Mouse (Mus musculus): Measurements from ENCODE around the gene Shbg. TPM values are rescaled to one million over a fixed set of nuclear protein-coding genes. Genes with fewer than 3 reads are reported as not detected.

Gene Shbg
- polyA plus RNA-seq (2016; fragmentation: Nextera tagmentation; extraction: Ambion mirVana), result not detected in 2 replicates

- Histone ChIP-seq H3K36me3 (replicated peaks) (no peaks in the 10 kb centered on the region), H3K27ac (replicated peaks) (no peak within 1 kb of the TSS), H3K4me1 (peaks cover 25% of the 10 kb centered on the region), H3K4me3 (no peak within 1 kb of the TSS), H3K9me3 (no peaks in the 10 kb centered on the region), H3K27me3 (replicated peaks; ENCODE audit: low read depth, poor library complexity, severe bottlenecking) (peaks cover 32% of the 10 kb centered on the region)
- 78% methylated on average over 5 of the region's 5 CpGs for WGBS
- no peak for DNase-seq (ENCODE audit: low spot score)
Observed at GRCm38 (mm10) chr11:69617805-69618204, at the start of gene Shbg. Gene Shbg (minus strand): TSS chr11:69617905.

GRCm38 (mm10) chr11:69666665-69667005 is 48.9 kb upstream of the Shbg start:
- no peaks in the 10 kb centered on the region for H3K9me3 ChIP-seq
- WGBS, result 91% methylated on average over 3 of the region's 3 CpGs
- DNase-seq (ENCODE audit: low spot score), result no peak
- peaks cover 84% of the 10 kb centered on the region for H3K36me3 ChIP-seq (replicated peaks)
- peaks cover 36% of the 10 kb centered on the region for H3K4me1 ChIP-seq
- H3K27ac ChIP-seq (replicated peaks), result no peak overlapping the region
- H3K27me3 ChIP-seq (replicated peaks; ENCODE audit: low read depth, poor library complexity, severe bottlenecking), result no peaks in the 10 kb centered on the region
- peak overlapping the region; percentile 26; the same call in 1 of the 2 replicates for H3K4me3 ChIP-seq

GRCm38 (mm10) chr11:69665961-69666664 is 48.4 kb upstream of the Shbg start, which contains the start of gene Cd68:
Gene Cd68 (minus strand): TSS chr11:69666153.
- peaks cover 79% of the 10 kb centered on the region for H3K36me3 ChIP-seq (replicated peaks)
- no peaks in the 10 kb centered on the region for H3K27me3 ChIP-seq (replicated peaks; ENCODE audit: low read depth, poor library complexity, severe bottlenecking)
- peak within 1 kb of the TSS; percentile 26 for H3K4me3 ChIP-seq
- no peaks in the 10 kb centered on the region for H3K9me3 ChIP-seq
- peak; percentile 34 for DNase-seq (ENCODE audit: low spot score)
- peaks cover 41% of the 10 kb centered on the region for H3K4me1 ChIP-seq
- 32% methylated on average over 7 of the region's 7 CpGs for whole genome bisulfite sequencing
- H3K27ac ChIP-seq (replicated peaks), result 0 out of 2 replicates have a peak within 1 kb of the TSS, but pooled peaks have one; percentile 3

GRCm38 (mm10) chr11:69665457-69665960 is 47.8 kb upstream of the Shbg start:
- 0 out of 2 replicates have a peak overlapping the region, but pooled peaks have one; percentile 3 for H3K27ac ChIP-seq (replicated peaks)
- WGBS, result 80% methylated on average over 9 of the region's 9 CpGs
- no peaks in the 10 kb centered on the region for H3K9me3 ChIP-seq
- H3K36me3 ChIP-seq (replicated peaks), result peaks cover 73% of the 10 kb centered on the region
- no peaks in the 10 kb centered on the region for H3K27me3 ChIP-seq (replicated peaks; ENCODE audit: low read depth, poor library complexity, severe bottlenecking)
- H3K4me1 ChIP-seq, result peaks cover 42% of the 10 kb centered on the region
- DNase-seq (ENCODE audit: low spot score), result peak; percentile 30
- peak overlapping the region; percentile 26 for H3K4me3 ChIP-seq

GRCm38 (mm10) chr11:69664841-69665240 is 47.1 kb upstream of the Shbg start:
- no peak for DNase-seq (ENCODE audit: low spot score)
- H3K27ac ChIP-seq (replicated peaks), result no peak overlapping the region; the same call in 1 of the 2 replicates
- H3K27me3 ChIP-seq (replicated peaks; ENCODE audit: low read depth, poor library complexity, severe bottlenecking), result no peaks in the 10 kb centered on the region
- H3K4me1 ChIP-seq, result peaks cover 35% of the 10 kb centered on the region
- H3K4me3 ChIP-seq, result peak overlapping the region; percentile 26; the same call in 1 of the 2 replicates
- H3K36me3 ChIP-seq (replicated peaks), result peaks cover 72% of the 10 kb centered on the region
- 96% methylated on average over 7 of the region's 7 CpGs for WGBS
- no peaks in the 10 kb centered on the region for H3K9me3 ChIP-seq

- WGBS, result 86% methylated on average over 6 of the region's 6 CpGs
- Histone ChIP-seq H3K27ac (replicated peaks) (peak overlapping the region; percentile 97; the same call in 1 of the 2 replicates), H3K4me1 (peaks cover 27% of the 10 kb centered on the region), H3K36me3 (replicated peaks) (peaks cover 72% of the 10 kb centered on the region), H3K9me3 (no peaks in the 10 kb centered on the region), H3K4me3 (peak overlapping the region; percentile 65; the same call in 1 of the 2 replicates), H3K27me3 (replicated peaks; ENCODE audit: low read depth, poor library complexity, severe bottlenecking) (no peaks in the 10 kb centered on the region)
- DNase-seq (ENCODE audit: low spot score), result no peak
Observed at GRCm38 (mm10) chr11:69663795-69664194, 46.1 kb upstream of the Shbg start.

- Histone ChIP-seq H3K36me3 (replicated peaks) (peaks cover 72% of the 10 kb centered on the region), H3K4me3 (peak overlapping the region; percentile 65), H3K4me1 (peaks cover 25% of the 10 kb centered on the region), H3K9me3 (no peaks in the 10 kb centered on the region), H3K27ac (replicated peaks) (peak overlapping the region; percentile 97), H3K27me3 (replicated peaks; ENCODE audit: low read depth, poor library complexity, severe bottlenecking) (no peaks in the 10 kb centered on the region)
- no peak for DNase-seq (ENCODE audit: low spot score)
- WGBS, result 70% methylated on average over 13 of the region's 13 CpGs
Observed at GRCm38 (mm10) chr11:69662967-69663671, 45.4 kb upstream of the Shbg start.

GRCm38 (mm10) chr11:69662213-69662966 is 44.7 kb upstream of the Shbg start, which contains the start of gene Mpdu1:
Gene Mpdu1 (minus strand): TSS chr11:69662642.
- peaks cover 72% of the 10 kb centered on the region for H3K36me3 ChIP-seq (replicated peaks)
- H3K4me3 ChIP-seq, result peak within 1 kb of the TSS; percentile 65
- no peaks in the 10 kb centered on the region for H3K27me3 ChIP-seq (replicated peaks; ENCODE audit: low read depth, poor library complexity, severe bottlenecking)
- H3K4me1 ChIP-seq, result peaks cover 25% of the 10 kb centered on the region
- no peaks in the 10 kb centered on the region for H3K9me3 ChIP-seq
- H3K27ac ChIP-seq (replicated peaks), result peak within 1 kb of the TSS; percentile 97
- under 1% methylated on average over 48 of the region's 48 CpGs for WGBS
- DNase-seq (ENCODE audit: low spot score), result peak; percentile 97

GRCm38 (mm10) chr11:69661221-69661881 is 43.6 kb upstream of the Shbg start:
- no peaks in the 10 kb centered on the region for H3K9me3 ChIP-seq
- 86% methylated on average over 3 of the region's 3 CpGs for WGBS
- DNase-seq (ENCODE audit: low spot score), result no peak
- no peaks in the 10 kb centered on the region for H3K27me3 ChIP-seq (replicated peaks; ENCODE audit: low read depth, poor library complexity, severe bottlenecking)
- H3K36me3 ChIP-seq (replicated peaks), result peaks cover 74% of the 10 kb centered on the region
- peaks cover 33% of the 10 kb centered on the region for H3K4me1 ChIP-seq
- H3K27ac ChIP-seq (replicated peaks), result peak overlapping the region; percentile 97
- peak overlapping the region; percentile 65 for H3K4me3 ChIP-seq

- no peak for DNase-seq (ENCODE audit: low spot score)
- no peaks in the 10 kb centered on the region for H3K9me3 ChIP-seq
- peaks cover 54% of the 10 kb centered on the region for H3K4me1 ChIP-seq
- peaks cover 74% of the 10 kb centered on the region for H3K36me3 ChIP-seq (replicated peaks)
- H3K27ac ChIP-seq (replicated peaks), result no peak overlapping the region
- 0 out of 2 replicates have a peak overlapping the region, but pooled peaks have one; percentile 11 for H3K4me3 ChIP-seq
- H3K27me3 ChIP-seq (replicated peaks; ENCODE audit: low read depth, poor library complexity, severe bottlenecking), result no peaks in the 10 kb centered on the region
- 83% methylated on average over 15 of the region's 15 CpGs for WGBS
Observed at GRCm38 (mm10) chr11:69657462-69657881, 39.8 kb upstream of the Shbg start.

GRCm38 (mm10) chr11:69656617-69657461 is 39.1 kb upstream of the Shbg start:
- H3K9me3 ChIP-seq, result no peaks in the 10 kb centered on the region
- peak overlapping the region; percentile 11; the same call in 1 of the 2 replicates for H3K4me3 ChIP-seq
- H3K4me1 ChIP-seq, result peaks cover 50% of the 10 kb centered on the region
- peak overlapping the region; percentile 55 for H3K27ac ChIP-seq (replicated peaks)
- no peaks in the 10 kb centered on the region for H3K27me3 ChIP-seq (replicated peaks; ENCODE audit: low read depth, poor library complexity, severe bottlenecking)
- DNase-seq (ENCODE audit: low spot score), result peak; percentile 66
- H3K36me3 ChIP-seq (replicated peaks), result peaks cover 80% of the 10 kb centered on the region
- 81% methylated on average over 10 of the region's 10 CpGs for WGBS
